Mouse (Mus musculus) monocyte, adult 5-6 weeks (primary cell): ENCODE measurements around the gene Rhot2. TPM values are rescaled to one million over a fixed set of nuclear protein-coding genes. Genes with fewer than 3 reads are reported as not detected.
"Not testable (repeated sequence)": the region's sequence is repeated elsewhere in the genome, so short reads cannot be mapped to it uniquely, and the experiment has no call there.

Experiments used
- ATAC-seq: fragments of 153-309, 156-312 bp; replicated peaks from 2 replicates; pipeline ENCODE4 v1.8.0; 2017; ENCODE audit warnings: mild to moderate bottlenecking; ENCODE audit not compliant: low TSS enrichment, insufficient number of reproducible peaks, severe bottlenecking, poor library complexity, low FRiP score
- total RNA-seq: library from RNA; stranded (forward); fragments of 200-1000, 200-491, 200-594 nt; gene quantifications from 3 replicates; pipeline ENCODE4 v1.2.3, GENCODE M21; 2017

Rhot2 gene
- total RNA-seq, 1 experiment from 2014 or later = 17.6 TPM

- peak; percentile 78 for ATAC-seq
Observed at GRCm38 (mm10) chr17:25813471-25813870, 31.2 kb downstream of the Rhot2 start.

GRCm38 (mm10) chr17:25810890-25811289, 33.8 kb downstream of the Rhot2 start:
- no peak for ATAC-seq

- no peak for ATAC-seq
Observed at GRCm38 (mm10) chr17:25809606-25810340, 34.9 kb downstream of the Rhot2 start.

GRCm38 (mm10) chr17:25808789-25809605, 35.7 kb downstream of the Rhot2 start, which contains the start of gene Fbxl16:
TSS of gene Fbxl16 (plus strand) at chr17:25809085.
- no peak for ATAC-seq

- ATAC-seq = no peak
Observed at GRCm38 (mm10) chr17:25808028-25808427, 36.6 kb downstream of the Rhot2 start.

GRCm38 (mm10) chr17:25807452-25807851, 37.2 kb downstream of the Rhot2 start:
- not testable (repeated sequence) for ATAC-seq

- no peak for ATAC-seq
Observed at GRCm38 (mm10) chr17:25806507-25806906, 38.1 kb downstream of the Rhot2 start.

GRCm38 (mm10) chr17:25802825-25803517, 41.7 kb downstream of the Rhot2 start:
- ATAC-seq = no peak

- ATAC-seq = peak; percentile 88
Observed at GRCm38 (mm10) chr17:25801029-25801428, 43.6 kb downstream of the Rhot2 start.

GRCm38 (mm10) chr17:25796951-25797369, 47.7 kb downstream of the Rhot2 start, which contains the start of gene Metrn:
TSS of gene Metrn (minus strand) at chr17:25797136.
- peak; percentile 81 for ATAC-seq

GRCm38 (mm10) chr17:25796211-25796771, 48.4 kb downstream of the Rhot2 start:
- ATAC-seq = no peak

GRCm38 (mm10) chr17:25795609-25796092, 49.0 kb downstream of the Rhot2 start, which contains the start of gene AC134908.4:
TSS of gene AC134908.4 (minus strand) at chr17:25795659.
- no peak for ATAC-seq

- ATAC-seq = no peak
Observed at GRCm38 (mm10) chr17:25794998-25795397, 49.7 kb downstream of the Rhot2 start.

- ATAC-seq = no peak
Observed at GRCm38 (mm10) chr17:25794197-25794596, 50.5 kb downstream of the Rhot2 start.

GRCm38 (mm10) chr17:25792615-25793014, 52.0 kb downstream of the Rhot2 start, which contains the start of gene Fam173a:
TSS of gene Fam173a (minus strand) at chr17:25792901.
- ATAC-seq = no peak

- peak; percentile 76 for ATAC-seq
Observed at GRCm38 (mm10) chr17:25791843-25792527, 52.7 kb downstream of the Rhot2 start.

GRCm38 (mm10) chr17:25791320-25791842, 53.3 kb downstream of the Rhot2 start:
- ATAC-seq = no peak
